Mouse (Mus musculus): Measurements from ENCODE around the gene Abcf3. TPM values are rescaled to one million over a fixed set of nuclear protein-coding genes. Genes with fewer than 3 reads are reported as not detected.

The Abcf3 gene
- total and polyA plus RNA-seq, 3 experiments, result 46.5 to 79.6 TPM; not detected in 1

DNA sequence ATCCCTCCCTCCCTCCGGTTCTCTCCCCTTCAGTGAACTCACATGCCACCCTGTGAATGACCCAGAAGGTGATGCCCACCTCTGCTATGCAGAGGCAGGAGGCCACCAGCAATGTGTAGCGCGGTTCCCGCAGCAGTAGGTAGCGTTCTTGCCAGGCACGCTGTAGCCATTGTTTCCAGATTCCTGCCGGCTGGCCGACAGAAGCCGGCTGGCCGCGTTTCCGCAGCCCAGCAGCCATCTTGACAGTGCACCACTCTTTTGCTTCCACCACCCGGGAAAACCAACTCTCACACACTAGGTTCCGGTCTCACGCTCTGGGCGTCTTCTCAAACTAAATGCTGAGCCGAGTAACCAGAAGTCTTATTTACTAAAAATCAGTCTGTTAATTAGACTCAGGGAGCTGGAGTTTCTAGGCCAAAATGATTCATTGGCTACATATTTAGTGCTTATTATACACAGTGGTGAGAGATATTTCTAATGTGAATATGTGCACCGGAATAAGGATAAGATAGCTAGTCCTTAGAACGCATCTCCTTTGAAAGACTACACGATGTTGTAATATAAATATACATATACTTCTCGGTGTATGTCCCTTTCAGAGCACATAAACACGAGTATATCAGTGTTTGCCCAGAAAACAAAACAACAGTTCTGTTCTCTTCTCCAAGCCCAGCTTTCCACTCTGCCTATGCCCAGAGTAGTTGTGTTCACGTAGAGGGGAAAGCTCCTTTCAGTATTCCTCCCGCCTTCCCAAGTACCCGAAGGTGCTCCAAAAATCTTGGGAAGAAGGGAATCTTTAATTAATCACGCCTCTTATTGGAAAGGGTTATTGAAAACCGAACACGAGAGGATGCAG, 62.4 kb downstream of the Abcf3 start:
- H3K36me3 ChIP-seq (ENCODE audit: control insufficient read depth in 1 of 2, insufficient read depth in 2 of 2, low read length in 2 of 2), result peaks cover 0 to 10% of the 10 kb centered on the region in 2 experiments; a peak in 2 of 4 replicates
- TF ChIP-seq CHD2 (IDR thresholded peaks at IDR 0.05; ENCODE audit: low read length) (no peak), RAD21 (IDR thresholded peaks at IDR 0.05; ENCODE audit: low read depth, low read length) (no peak), JUND (IDR thresholded peaks at IDR 0.05; ENCODE audit: low read depth, low read length) (no peak), MAZ (IDR thresholded peaks at IDR 0.05; ENCODE audit: low read depth, low read length) (peak; percentile 85), E2F4 (IDR thresholded peaks at IDR 0.05; ENCODE audit: borderline replicate concordance, low read depth, low read length) (peak; percentile 86), SMC3 (IDR thresholded peaks at IDR 0.05; ENCODE audit: low read depth, low read length) (peak; percentile 27; the same call in 1 of the 2 replicates), TAL1 (IDR thresholded peaks at IDR 0.05; ENCODE audit: low read length) (no peak), POLR2AphosphoS2 (IDR thresholded peaks at IDR 0.05; ENCODE audit: low read length) (peak; percentile 80; the same call in 1 of the 2 replicates), MYB (IDR thresholded peaks at IDR 0.05; ENCODE audit: low read depth, low read length) (0 out of 2 replicates have a peak, but pooled peaks have one; percentile 37), HCFC1 (IDR thresholded peaks at IDR 0.05; ENCODE audit: low read depth, low read length) (peak; percentile 89), EP300 (IDR thresholded peaks at IDR 0.05; ENCODE audit: low read depth in 1 of 2, low read length in 2 of 2) (no peak; a peak in 1 of 4 replicates), TBP (IDR thresholded peaks at IDR 0.05; ENCODE audit: low read depth, low read length) (peak; percentile 97), ZKSCAN1 (IDR thresholded peaks at IDR 0.05; ENCODE audit: low read depth, low read length) (no peak), USF1 (IDR thresholded peaks at IDR 0.05; ENCODE audit: low read depth, low read length) (0 out of 2 replicates have a peak, but pooled peaks have one; percentile 18), TCF12 (IDR thresholded peaks at IDR 0.05; ENCODE audit: low read depth, low read length) (peak; percentile 92), KAT2A (conservative IDR thresholded peaks at IDR 0.05; ENCODE audit: low read depth, low read length) (peak; percentile 66), MYC (IDR thresholded peaks at IDR 0.05; ENCODE audit: low read depth, low read length) (peak; percentile 97), RCOR1 (IDR thresholded peaks at IDR 0.05; ENCODE audit: low read depth, low read length) (peak; percentile 61), ZMIZ1 (IDR thresholded peaks at IDR 0.05; ENCODE audit: low read depth, low read length) (peak; percentile 92; the same call in 1 of the 2 replicates), POLR2AphosphoS5 (IDR thresholded peaks at IDR 0.05; ENCODE audit: borderline replicate concordance, low read depth, low read length) (no peak), GABPA (IDR thresholded peaks at IDR 0.05; ENCODE audit: low read depth, low read length) (no peak), CTCF (IDR thresholded peaks at IDR 0.05 in 2 of 3, conservative IDR thresholded peaks at IDR 0.05 in 1 of 3; ENCODE audit: control insufficient read depth in 1 of 3, insufficient read depth in 1 of 3, low read depth in 2 of 3, low read length in 3 of 3, poor library complexity in 1 of 3, severe bottlenecking in 1 of 3) (no peak), MXI1 (IDR thresholded peaks at IDR 0.05; ENCODE audit: low read depth, low read length) (peak; percentile 98), ELF1 (IDR thresholded peaks at IDR 0.05; ENCODE audit: low read depth, low read length) (peak; percentile 77), ZC3H11A (IDR thresholded peaks at IDR 0.05; ENCODE audit: low read depth, low read length) (no peak), UBTF (IDR thresholded peaks at IDR 0.05; ENCODE audit: borderline replicate concordance, insufficient read depth, low read depth, low read length) (no peak), MAX (IDR thresholded peaks at IDR 0.05; ENCODE audit: low read length) (peak; percentile 95), ZNF384 (IDR thresholded peaks at IDR 0.05; ENCODE audit: low read depth, low read length) (0 out of 2 replicates have a peak, but pooled peaks have one; percentile 15), NELFE (IDR thresholded peaks at IDR 0.05; ENCODE audit: low read depth, low read length) (peak; percentile 96), SIN3A (IDR thresholded peaks at IDR 0.05; ENCODE audit: low read length) (peak; percentile 97), NRF1 (IDR thresholded peaks at IDR 0.05; ENCODE audit: insufficient read depth, low read depth, low read length, poor library complexity, severe bottlenecking) (0 out of 2 replicates have a peak, but pooled peaks have one; percentile 37), MEF2A (IDR thresholded peaks at IDR 0.05; ENCODE audit: extremely low read depth, insufficient replicate concordance, low read depth, low read length, poor library complexity, severe bottlenecking) (0 out of 2 replicates have a peak, but pooled peaks have one; percentile 11), ETS1 (IDR thresholded peaks at IDR 0.05; ENCODE audit: low read depth, low read length) (peak; percentile 69; the same call in 1 of the 2 replicates), MAFK (IDR thresholded peaks at IDR 0.05; ENCODE audit: borderline replicate concordance, low read depth, low read length) (no peak), POLR2A (IDR thresholded peaks at IDR 0.05; ENCODE audit: control insufficient read depth in 1 of 2, insufficient read depth in 1 of 2, low read depth in 1 of 2, low read length in 2 of 2, poor library complexity in 1 of 2) (peak; percentile 92 to 100)

More for the DNA sequence above, 62.4 kb downstream of the Abcf3 start:
- Histone ChIP-seq H3K4me1 (ENCODE audit: control insufficient read depth in 1 of 2, insufficient read depth in 2 of 2, low read length in 2 of 2) (no peaks in the 10 kb centered on the region; a peak in 1 of 4 replicates), H3K4me3 (ENCODE audit: control insufficient read depth in 1 of 2, insufficient read depth in 1 of 2, low read depth in 2 of 2, low read length in 2 of 2) (peak overlapping the region; percentile 91 to 95), H3K9ac (ENCODE audit: control insufficient read depth, low read depth, low read length, poor library complexity, severe bottlenecking) (peak overlapping the region; percentile 99), H3K79me2 (ENCODE audit: control insufficient read depth, insufficient read depth, low read length, poor library complexity) (peaks cover 24% of the 10 kb centered on the region), H3K27ac (ENCODE audit: control insufficient read depth, low read depth, low read length) (peak overlapping the region; percentile 90), H3K9me3 (replicated peaks; ENCODE audit: insufficient read depth, low read length) (no peaks in the 10 kb centered on the region), H3K27me3 (ENCODE audit: control insufficient read depth in 1 of 2, insufficient read depth in 2 of 2, low read length in 2 of 2) (no peaks in the 10 kb centered on the region)
- peak; percentile 96 for DNase-seq (ENCODE audit: low read depth, low spot score)

Data from MEL (cell line).